Mouse (Mus musculus) forebrain, embryonic 14.5 days (tissue): Measurements from ENCODE around the gene Arih2. TPM values are rescaled to one million over a fixed set of nuclear protein-coding genes. Genes with fewer than 3 reads are reported as not detected.
A peak's percentile ranks its signal among the peaks of the same experiment; 100 is the strongest.
"Not testable (repeated sequence)": the region's sequence is repeated elsewhere in the genome, so short reads cannot be mapped to it uniquely, and the experiment has no call there.

Source experiments
- ATAC-seq: fragments of 200-750 bp; cut with Nextera tagmentation; 2 replicates; pipeline ENCODE4 v1.8.0; 2017; ENCODE audit warnings: mild to moderate bottlenecking, moderate library complexity
- DNase-seq: peaks from one replicate; pipeline ENCODE4 v3.0.0-alpha.2; 2015; ENCODE audit warnings: low spot score
- H3K27ac ChIP-seq: fragments of 300-500 bp; sonication (generic); 2 replicates; pipeline ENCODE4 v1.5.1; 2014; ENCODE audit warnings: low read depth, mild to moderate bottlenecking, control low read depth, low read length, moderate library complexity
- H3K27me3 ChIP-seq: fragments of 300-500 bp; sonication (generic); replicated peaks from 2 replicates; pipeline ENCODE4 v1.6.1; 2014; ENCODE audit warnings: low read length, control low read depth, mixed read lengths; ENCODE audit not compliant: control insufficient read depth, insufficient read depth
- H3K36me3 ChIP-seq: fragments of 300-500 bp; sonication (generic); 2 replicates; pipeline ENCODE4 v1.6.1; 2014; ENCODE audit warnings: low read length, control low read depth; ENCODE audit not compliant: control insufficient read depth, insufficient read depth
- H3K4me1 ChIP-seq: fragments of 300-500 bp; sonication (generic); 2 replicates; pipeline ENCODE4 v1.6.1; 2014; ENCODE audit warnings: antibody characterized with exemption, low read length, control low read depth; ENCODE audit not compliant: control insufficient read depth, insufficient read depth
- H3K4me2 ChIP-seq: fragments of 300-500 bp; sonication (generic); 2 replicates; pipeline ENCODE4 v1.6.1; 2014; ENCODE audit warnings: mild to moderate bottlenecking, control low read depth, low read length
- H3K4me3 ChIP-seq: fragments of 300-500 bp; sonication (generic); 2 replicates; pipeline ENCODE4 v1.5.1; 2014; ENCODE audit warnings: low read depth, low read length, control low read depth
- H3K9ac ChIP-seq: fragments of 300-500 bp; sonication (generic); 2 replicates; pipeline ENCODE4 v1.6.1; 2014; ENCODE audit warnings: mild to moderate bottlenecking, low read length, control low read depth, moderate library complexity
- H3K9me3 ChIP-seq: fragments of 300-500 bp; sonication (generic); replicated peaks from 2 replicates; pipeline ENCODE4 v1.6.1; 2016; ENCODE audit warnings: low read length, control low read depth, mixed read lengths; ENCODE audit not compliant: control insufficient read depth
- WGBS: fragments of 180-500 bp; shearing (Covaris S2); extraction: QIAGEN DNeasy Blood & Tissue Kit; methylation state at CpG from one replicate; pipeline ENCODE4 v1.1.7; 2014; 5-methylcytosine and 5-hydroxymethylcytosine counted together
- polyA plus RNA-seq: library from polyadenylated mRNA; unstranded; fragments of >200 nt; fragmentation: Nextera tagmentation; extraction: Ambion mirVana; gene quantifications from 2 replicates; pipeline ENCODE4 v1.2.1, GENCODE M21; 2014

Arih2 gene
- polyA plus RNA-seq, 1 experiment from 2014 or later: 37.5 TPM

- Histone ChIP-seq H3K4me1 (no peaks in the 10 kb centered on the region), H3K4me2 (no peak overlapping the region), H3K4me3 (no peak overlapping the region), H3K27me3 (no peaks in the 10 kb centered on the region), H3K27ac (no peak overlapping the region), H3K9ac (no peak overlapping the region), H3K36me3 (peaks cover 15% of the 10 kb centered on the region), H3K9me3 (no peaks in the 10 kb centered on the region)
- no peak for ATAC-seq
- WGBS: 83% methylated on average over 5 of the region's 5 CpGs
- DNase-seq: no peak
Measured at GRCm38 (mm10) chr9:108632375-108632774, 16.8 kb downstream of the Arih2 start.

GRCm38 (mm10) chr9:108631631-108632256 is 17.4 kb downstream of the Arih2 start:
- Histone ChIP-seq H3K4me1 (no peaks in the 10 kb centered on the region), H3K27me3 (no peaks in the 10 kb centered on the region), H3K4me3 (no peak overlapping the region), H3K27ac (no peak overlapping the region), H3K36me3 (peaks cover 15% of the 10 kb centered on the region), H3K9ac (no peak overlapping the region), H3K4me2 (no peak overlapping the region), H3K9me3 (no peaks in the 10 kb centered on the region)
- DNase-seq (no peak), ATAC-seq (no peak)
- WGBS: 97% methylated on average over 5 of the region's 5 CpGs

- H3K9ac ChIP-seq: no peak overlapping the region
- no peak overlapping the region for H3K27ac ChIP-seq
- no peak overlapping the region for H3K4me3 ChIP-seq
- H3K9me3 ChIP-seq: no peaks in the 10 kb centered on the region
- no peak for ATAC-seq
- no peak overlapping the region for H3K4me2 ChIP-seq
- peaks cover 21% of the 10 kb centered on the region for H3K36me3 ChIP-seq
- no peak for DNase-seq
- H3K27me3 ChIP-seq: no peaks in the 10 kb centered on the region
- WGBS: 83% methylated on average over 1 of the region's 1 CpGs
- no peaks in the 10 kb centered on the region for H3K4me1 ChIP-seq
Measured at GRCm38 (mm10) chr9:108630683-108631082, 18.5 kb downstream of the Arih2 start.

GRCm38 (mm10) chr9:108628141-108628540 is 21.0 kb downstream of the Arih2 start:
- Histone ChIP-seq H3K4me3 (no peak overlapping the region), H3K4me2 (no peak overlapping the region), H3K27ac (no peak overlapping the region), H3K9me3 (no peaks in the 10 kb centered on the region), H3K9ac (no peak overlapping the region), H3K27me3 (no peaks in the 10 kb centered on the region), H3K36me3 (peaks cover 21% of the 10 kb centered on the region), H3K4me1 (no peaks in the 10 kb centered on the region)
- WGBS: 90% methylated on average over 4 of the region's 4 CpGs
- DNase-seq (no peak), ATAC-seq (no peak)

GRCm38 (mm10) chr9:108626498-108626897 is 22.7 kb downstream of the Arih2 start:
- H3K9me3 ChIP-seq: no peaks in the 10 kb centered on the region
- DNase-seq (peak; percentile 1), ATAC-seq (no peak)
- H3K4me2 ChIP-seq: no peak overlapping the region
- no peak overlapping the region for H3K9ac ChIP-seq
- WGBS: 90% methylated on average over 2 of the region's 2 CpGs
- H3K4me1 ChIP-seq: no peaks in the 10 kb centered on the region
- no peak overlapping the region for H3K27ac ChIP-seq
- peaks cover 21% of the 10 kb centered on the region; the same call in 1 of the 2 replicates for H3K36me3 ChIP-seq
- no peaks in the 10 kb centered on the region for H3K27me3 ChIP-seq
- H3K4me3 ChIP-seq: no peak overlapping the region

- H3K4me3 ChIP-seq: no peak overlapping the region
- DNase-seq (no peak), ATAC-seq (no peak)
- peaks cover 54% of the 10 kb centered on the region for H3K36me3 ChIP-seq
- H3K27ac ChIP-seq: no peak overlapping the region
- H3K27me3 ChIP-seq: no peaks in the 10 kb centered on the region
- 97% methylated on average over 1 of the region's 1 CpGs for WGBS
- no peaks in the 10 kb centered on the region for H3K9me3 ChIP-seq
- no peak overlapping the region for H3K4me2 ChIP-seq
- H3K9ac ChIP-seq: no peak overlapping the region
- no peaks in the 10 kb centered on the region for H3K4me1 ChIP-seq
Measured at GRCm38 (mm10) chr9:108617301-108617700, 31.9 kb downstream of the Arih2 start.

GRCm38 (mm10) chr9:108611488-108611887 is 37.7 kb downstream of the Arih2 start:
- H3K4me2 ChIP-seq: no peak overlapping the region
- no peaks in the 10 kb centered on the region for H3K9me3 ChIP-seq
- H3K36me3 ChIP-seq: peaks cover 91% of the 10 kb centered on the region
- no peak overlapping the region for H3K4me3 ChIP-seq
- ATAC-seq: no peak
- H3K4me1 ChIP-seq: no peaks in the 10 kb centered on the region
- 95% methylated on average over 10 of the region's 10 CpGs for WGBS
- H3K27ac ChIP-seq: no peak overlapping the region
- H3K9ac ChIP-seq: no peak overlapping the region
- DNase-seq: no peak
- no peaks in the 10 kb centered on the region for H3K27me3 ChIP-seq

- Histone ChIP-seq H3K9ac (no peak overlapping the region), H3K4me1 (no peaks in the 10 kb centered on the region)
- ATAC-seq: no peak
Measured at GRCm38 (mm10) chr9:108608889-108609288, 40.3 kb downstream of the Arih2 start.

GRCm38 (mm10) chr9:108607929-108608328 is 41.3 kb downstream of the Arih2 start:
- H3K36me3 ChIP-seq: peaks cover 96% of the 10 kb centered on the region
- not testable (repeated sequence) for DNase-seq, ATAC-seq, H3K4me2 ChIP-seq, H3K9me3 ChIP-seq, H3K27me3 ChIP-seq, H3K9ac ChIP-seq, H3K4me3 ChIP-seq, H3K27ac ChIP-seq, H3K4me1 ChIP-seq
- 95% methylated on average over 5 of the region's 5 CpGs for WGBS

More at GRCm38 (mm10) chr9:108608889-108609288, 40.3 kb downstream of the Arih2 start:
- no peaks in the 10 kb centered on the region for H3K27me3 ChIP-seq
- no peak overlapping the region for H3K4me3 ChIP-seq
- peaks cover 96% of the 10 kb centered on the region for H3K36me3 ChIP-seq
- H3K9me3 ChIP-seq: no peaks in the 10 kb centered on the region
- DNase-seq: no peak
- 98% methylated on average over 4 of the region's 4 CpGs for WGBS
- H3K4me2 ChIP-seq: no peak overlapping the region
- no peak overlapping the region for H3K27ac ChIP-seq
